Mouse (Mus musculus) neutrophil, adult 5-6 weeks (primary cell): Measurements from ENCODE around the gene Mpst. TPM values are rescaled to one million over a fixed set of nuclear protein-coding genes. Genes with fewer than 3 reads are reported as not detected.

Experiments
- ATAC-seq: fragments of 151-379, 151-347 bp; 2 replicates; pipeline ENCODE4 v1.8.0; 2017; ENCODE audit warnings: mild to moderate bottlenecking, moderate TSS enrichment; ENCODE audit not compliant: insufficient number of reproducible peaks, poor library complexity, low FRiP score, severe bottlenecking; ENCODE audit errors: extremely low read depth
- total RNA-seq: library from RNA; stranded (forward); fragments of 200-1000 nt; gene quantifications from 2 replicates; pipeline ENCODE4 v1.2.3, GENCODE M21; 2017

Mpst gene
- 9.4 and 11.8 TPM in 2 replicates for total RNA-seq

DNA sequence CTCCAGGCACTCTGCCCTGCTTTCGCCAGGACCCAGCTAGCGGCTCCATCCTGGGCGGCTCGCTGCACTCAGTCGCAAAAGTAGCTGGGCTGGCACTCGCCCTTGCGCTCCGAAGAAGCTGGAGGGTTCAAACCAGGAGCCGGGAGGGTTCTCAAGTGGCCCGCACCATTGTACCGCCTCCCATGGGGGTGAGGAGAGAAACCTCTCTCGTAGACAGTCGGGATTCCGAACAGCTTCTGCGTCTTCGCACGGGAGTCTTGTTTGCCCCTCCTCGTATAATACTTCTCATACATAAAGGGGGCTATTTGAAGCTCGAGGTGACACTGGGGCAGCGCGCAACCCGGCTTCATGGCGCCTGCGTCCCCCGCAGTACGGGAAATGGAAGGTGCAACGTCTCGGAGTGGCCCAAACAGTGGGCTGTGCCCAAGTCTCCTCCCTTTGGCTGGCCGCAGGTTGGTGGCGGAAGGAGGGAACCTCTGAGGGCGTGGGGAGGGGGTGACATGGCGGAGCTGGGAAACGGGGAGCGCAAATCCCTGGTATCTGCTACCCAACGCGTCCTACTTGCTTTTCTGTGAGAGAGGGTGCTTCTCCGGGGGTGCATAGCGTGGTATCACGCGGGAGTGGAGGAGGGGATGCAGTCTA is at the start of gene Mpst:
Mpst (plus strand) TSS at position 124 of the 642 bp plus-strand sequence.
- peak; percentile 86 for ATAC-seq

DNA sequence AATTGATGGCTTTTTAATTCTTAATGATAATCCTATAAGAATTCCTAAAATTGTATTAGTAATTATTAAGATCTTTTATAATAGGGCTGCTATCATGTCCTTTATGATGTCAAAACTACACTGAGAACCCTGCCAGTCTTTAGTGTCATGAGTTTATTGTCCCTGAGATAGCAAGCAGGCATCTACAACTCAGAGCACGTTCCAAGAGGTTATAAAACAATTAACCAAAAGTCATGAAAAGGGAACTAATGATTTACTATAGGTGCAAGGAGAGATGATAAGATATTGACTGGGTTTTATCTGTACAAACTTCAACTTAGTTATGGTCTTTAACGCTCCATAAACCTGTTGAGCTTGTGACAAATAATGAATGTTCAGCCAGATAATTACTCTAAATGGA is 40.3 kb upstream of the Mpst start:
- no peak for ATAC-seq

DNA sequence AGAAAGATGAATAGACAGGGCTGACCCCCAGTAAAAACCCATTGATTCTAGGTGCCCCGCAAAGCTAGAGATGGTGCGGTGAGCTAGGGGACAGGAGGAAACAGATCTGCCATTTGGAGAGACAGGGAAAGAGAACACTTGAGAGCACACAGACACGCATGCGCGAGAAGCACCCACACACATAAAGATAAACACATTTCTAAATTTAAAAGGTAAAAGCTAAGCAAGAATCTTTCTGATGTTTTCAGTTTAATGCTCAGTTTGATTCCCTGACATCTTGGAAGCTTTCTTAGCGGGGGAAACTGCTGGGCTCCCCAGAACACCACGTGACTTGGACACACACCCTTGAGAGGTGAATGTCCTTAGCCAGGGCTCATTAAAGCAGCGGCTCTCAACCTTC is 39.3 kb upstream of the Mpst start:
- no peak for ATAC-seq

DNA sequence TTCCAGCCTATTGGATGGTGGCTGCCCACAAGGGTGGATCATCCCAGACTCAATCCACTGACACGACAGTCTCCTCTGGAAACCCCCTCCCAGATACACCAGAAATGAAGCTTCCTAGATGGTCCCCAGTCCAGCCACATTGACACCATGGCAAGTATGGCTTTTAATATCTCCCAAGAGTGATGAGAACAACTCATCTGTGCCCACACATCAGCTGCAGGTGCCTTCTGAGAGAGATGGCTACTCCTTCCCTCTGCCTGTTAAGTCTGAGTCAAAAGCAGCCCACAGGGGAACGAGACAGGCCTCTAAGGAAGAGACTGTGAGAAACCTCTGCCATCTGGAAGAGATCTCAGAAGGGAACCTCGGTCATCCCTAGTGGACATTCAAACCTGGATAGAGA is 38.4 kb upstream of the Mpst start:
- ATAC-seq, result no peak

DNA sequence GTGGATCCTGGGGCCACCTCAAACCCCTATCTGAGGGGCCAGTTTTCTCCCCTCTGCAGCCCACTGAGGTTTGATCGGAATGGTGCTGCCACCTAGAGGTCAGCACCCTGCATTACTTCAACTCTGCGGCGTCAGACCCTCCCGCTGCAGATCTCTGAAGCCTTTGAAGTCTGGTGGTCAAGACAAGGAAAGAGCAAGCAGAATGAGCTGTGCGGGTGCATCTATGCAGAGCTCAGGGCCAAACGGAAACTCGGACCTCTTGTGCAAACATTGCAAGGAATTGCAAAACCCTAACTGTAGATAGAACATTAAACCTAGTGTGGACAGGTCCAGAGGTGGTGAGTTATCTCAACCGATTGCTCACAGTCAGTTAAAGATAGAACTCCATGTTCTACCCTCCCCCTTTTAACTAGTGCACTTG is 37.3 kb upstream of the Mpst start:
- peak; percentile 69 for ATAC-seq

DNA sequence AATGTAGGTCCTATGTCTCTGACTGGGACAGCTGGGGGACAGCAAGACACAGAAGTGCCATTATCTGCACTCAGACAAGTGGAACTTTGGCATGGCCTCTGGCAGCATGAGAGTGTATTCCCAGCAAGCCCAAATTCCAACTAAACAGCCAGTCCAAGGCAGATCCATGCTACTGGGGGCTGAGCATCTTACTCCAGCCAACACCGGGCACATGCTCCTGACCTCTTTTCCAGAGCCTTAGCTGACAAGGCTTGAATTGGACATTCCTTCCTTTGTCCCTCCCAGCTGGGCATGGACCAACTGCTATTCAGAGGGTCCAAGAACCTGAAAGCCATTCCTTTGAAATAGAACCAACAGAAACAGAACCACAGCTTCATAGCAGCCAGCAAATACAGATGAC is 36.6 kb upstream of the Mpst start:
- no peak for ATAC-seq

DNA sequence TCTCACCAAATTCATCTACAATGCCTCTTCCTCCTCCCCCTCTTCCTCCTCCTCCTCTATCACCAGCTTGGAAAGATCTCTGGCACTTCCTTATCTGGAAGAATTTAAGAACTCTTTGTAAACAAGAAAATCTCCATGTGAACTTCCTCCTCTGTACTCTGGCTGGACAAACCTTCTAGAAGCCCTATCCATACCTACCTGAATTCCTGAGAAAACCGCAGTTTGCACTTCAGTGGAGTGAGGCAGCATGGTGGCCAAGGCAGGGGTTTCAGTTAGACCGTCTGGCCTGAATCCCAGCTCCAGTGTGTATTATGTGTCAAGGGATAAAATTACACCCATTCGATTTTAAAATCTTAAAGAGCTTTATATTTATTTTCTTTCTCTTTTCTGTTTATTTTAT is 33.4 kb upstream of the Mpst start:
- no peak for ATAC-seq

DNA sequence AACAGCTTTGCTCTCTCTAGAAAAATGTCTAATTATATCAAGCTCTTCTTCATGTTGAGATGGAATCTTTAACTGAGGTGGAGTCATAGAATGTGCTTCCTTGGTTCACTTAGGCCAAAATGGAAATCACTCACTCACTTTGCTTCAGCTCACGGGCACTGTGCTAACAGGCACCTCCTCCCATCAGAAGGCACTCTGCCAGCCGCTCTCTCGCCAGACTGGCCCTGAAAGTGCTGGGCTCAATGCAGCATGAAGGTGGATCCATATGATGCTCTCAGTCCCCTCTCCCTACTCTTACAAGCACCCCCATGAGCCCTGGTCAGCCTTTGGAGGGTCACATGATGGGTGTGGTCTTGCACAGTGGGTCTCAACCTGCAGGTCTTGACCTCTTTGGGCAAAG is 32.0 kb upstream of the Mpst start:
- ATAC-seq, result no peak

DNA sequence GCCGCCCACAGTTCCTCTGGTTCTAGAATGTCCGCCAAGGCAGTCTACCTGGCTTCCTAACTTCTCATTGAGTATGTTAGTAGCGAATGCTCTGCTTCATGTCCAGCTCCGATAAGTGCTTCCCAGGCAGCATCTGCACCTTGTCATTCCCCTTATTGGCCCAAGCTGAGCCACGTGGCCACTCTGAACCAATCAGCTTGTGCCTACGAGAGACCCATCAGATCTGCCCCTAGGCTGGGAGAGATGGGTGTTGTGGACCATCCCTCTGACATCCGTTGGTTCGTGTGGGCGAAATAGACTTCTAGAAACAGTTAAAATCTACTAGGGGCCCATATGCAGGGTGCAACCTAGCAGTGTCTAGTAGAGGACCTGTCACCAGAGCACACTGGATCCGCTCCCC is 28.4 kb upstream of the Mpst start:
- ATAC-seq, result no peak

DNA sequence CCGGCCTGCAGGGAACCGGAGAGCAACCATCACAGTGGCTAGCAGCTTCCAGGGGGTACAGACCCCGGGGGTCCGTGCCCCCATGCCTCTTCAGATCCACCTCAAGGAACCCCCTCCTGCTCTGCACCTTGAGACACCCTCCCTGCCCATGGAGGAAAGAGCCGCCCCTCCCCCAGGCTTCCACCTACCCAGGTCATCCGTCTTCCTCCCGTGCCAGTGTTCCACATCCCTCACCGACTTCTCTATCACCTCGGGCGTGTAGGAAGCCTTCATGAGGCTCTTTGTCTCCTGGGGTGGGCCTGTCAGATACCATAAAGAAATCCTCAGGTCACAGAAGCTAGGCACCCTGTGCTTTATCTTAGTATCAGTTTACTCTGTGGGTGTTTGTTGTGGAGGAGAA is 27.7 kb upstream of the Mpst start:
- ATAC-seq, result no peak

DNA sequence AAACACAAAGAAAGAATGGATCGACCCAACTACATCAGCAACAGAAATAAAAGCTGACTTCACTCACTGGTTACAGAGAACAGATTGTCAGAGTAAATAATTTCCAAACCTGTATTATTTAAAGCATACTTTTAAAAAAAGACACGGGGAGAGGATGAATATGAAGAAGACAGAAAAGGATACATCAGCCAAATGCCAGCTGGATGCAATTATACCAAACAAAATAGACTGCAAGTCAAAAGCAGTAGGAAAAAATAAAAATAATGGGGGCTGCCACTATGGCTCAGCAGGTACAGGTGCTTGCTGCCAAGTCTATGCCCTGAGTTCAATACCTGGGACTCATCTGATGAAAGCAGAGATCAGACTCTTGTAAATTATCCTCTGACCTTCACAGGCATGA is 26.0 kb upstream of the Mpst start:
- ATAC-seq, result no peak

DNA sequence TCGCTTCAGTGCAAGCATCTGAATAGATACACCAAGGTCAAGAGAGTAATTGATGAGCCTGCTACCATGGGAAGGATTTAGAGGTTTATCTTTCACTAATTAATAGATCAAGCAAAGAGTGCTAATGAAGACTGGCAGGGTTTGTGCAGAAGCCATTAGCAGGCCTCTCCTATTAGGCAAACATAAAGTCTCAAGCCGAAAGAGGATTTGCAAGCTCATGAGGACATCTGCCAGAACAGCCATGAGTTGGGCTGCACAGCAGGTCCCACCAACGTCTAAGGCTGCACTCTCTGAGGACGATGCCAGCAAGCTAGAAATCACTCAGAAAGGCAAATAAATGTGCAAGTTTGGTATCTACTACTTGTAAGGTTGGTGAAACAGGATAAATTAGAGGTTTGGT is 25.5 kb upstream of the Mpst start:
- no peak for ATAC-seq

DNA sequence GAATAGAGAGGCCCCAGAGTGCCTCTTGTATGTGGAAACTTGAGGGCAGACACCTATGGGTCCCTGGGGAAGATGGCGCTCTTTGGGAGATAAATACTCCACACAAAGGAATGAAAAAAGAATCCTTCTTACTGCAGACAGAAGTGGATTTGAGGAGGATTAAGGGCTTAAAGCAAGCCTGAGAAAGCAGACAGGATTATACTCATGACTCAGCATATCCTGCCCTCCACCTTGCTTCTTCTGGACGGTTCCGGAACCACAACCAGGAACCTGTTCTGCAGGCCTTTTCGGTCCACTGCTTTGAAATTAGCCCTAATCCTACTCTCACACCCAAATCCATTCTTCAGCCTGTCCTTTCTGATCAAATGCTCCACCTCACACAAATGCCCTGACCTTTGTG is 24.1 kb upstream of the Mpst start:
- ATAC-seq, result no peak

DNA sequence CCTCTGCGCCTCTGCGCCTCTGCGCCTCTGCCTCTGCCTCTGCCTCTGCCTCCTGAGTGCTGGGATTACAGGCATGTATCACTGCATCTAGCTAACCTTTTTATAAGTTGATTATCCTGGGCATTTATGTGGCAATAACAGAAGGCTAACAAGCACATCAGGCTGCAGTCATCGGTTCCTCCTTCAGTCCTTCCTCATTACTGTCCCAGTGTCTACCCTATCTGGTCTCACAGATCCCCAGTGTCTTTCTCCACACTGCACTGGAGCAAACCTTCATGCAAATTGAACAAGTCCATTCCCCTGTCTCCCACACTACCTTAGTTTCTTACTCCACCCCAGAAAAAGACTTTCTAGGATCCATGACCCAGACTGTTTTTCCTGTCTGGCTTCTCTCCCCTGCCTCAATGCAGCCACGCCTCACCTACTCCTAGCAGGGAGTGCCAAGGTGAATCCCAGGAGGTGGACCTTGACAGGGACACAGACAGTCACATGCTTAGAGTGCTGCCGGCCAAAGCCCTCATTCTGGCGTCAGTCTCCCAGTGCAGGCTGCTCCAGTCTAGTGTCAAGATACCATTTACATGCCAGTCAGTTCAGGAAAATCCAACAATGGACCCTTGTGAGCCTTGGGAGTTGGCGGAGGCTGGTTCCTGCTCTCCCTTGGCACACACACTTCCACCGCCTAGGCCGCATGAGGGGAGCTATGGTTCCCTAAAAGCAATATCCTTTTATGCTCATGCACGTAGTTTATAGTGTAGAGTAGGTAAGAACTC is 22.6 kb upstream of the Mpst start:
- ATAC-seq, result no peak; the same call in 1 of the 2 replicates

DNA sequence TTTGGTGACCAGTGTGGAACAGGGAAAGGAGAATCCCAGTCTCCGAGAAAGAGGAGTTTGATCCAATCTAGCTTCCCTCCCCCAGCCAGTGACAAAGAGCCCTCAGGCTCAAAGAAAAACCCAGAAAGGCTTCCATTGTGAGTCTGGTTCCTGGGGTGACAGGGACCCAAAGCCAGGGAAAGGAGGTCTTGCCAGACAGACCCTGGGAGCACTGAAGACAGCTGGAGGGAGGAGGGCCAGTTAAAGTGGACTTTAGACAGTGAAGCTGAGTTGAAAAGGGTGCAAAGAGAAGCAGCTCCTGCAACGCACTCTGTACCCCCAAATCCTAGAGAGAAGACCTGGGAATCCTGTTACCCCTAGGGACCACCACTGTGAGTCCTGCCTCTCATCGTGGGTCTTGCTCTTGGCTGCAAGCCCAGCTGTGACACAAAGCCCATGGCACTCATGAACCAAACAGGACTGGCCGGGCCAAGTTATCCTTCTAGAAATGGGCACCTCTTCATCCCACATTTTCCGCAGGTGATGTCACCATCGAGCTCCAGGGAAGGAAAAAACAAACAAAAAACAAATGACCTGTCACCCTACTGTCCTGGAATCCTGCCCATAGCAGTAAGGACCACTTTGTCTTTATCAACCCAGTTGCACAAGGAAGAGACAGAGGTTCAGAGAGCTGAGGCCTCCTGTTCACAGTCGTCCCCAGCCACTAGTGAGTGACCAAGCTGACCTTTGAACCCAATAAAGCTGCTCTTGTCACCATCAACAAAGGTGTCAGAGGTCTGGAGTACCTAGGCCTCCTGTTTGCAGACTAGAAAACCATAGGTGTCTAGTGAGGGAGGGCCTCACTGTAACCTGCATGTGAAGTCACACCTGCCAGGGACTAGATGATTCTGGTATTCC is 21.7 kb upstream of the Mpst start:
- no peak for ATAC-seq

DNA sequence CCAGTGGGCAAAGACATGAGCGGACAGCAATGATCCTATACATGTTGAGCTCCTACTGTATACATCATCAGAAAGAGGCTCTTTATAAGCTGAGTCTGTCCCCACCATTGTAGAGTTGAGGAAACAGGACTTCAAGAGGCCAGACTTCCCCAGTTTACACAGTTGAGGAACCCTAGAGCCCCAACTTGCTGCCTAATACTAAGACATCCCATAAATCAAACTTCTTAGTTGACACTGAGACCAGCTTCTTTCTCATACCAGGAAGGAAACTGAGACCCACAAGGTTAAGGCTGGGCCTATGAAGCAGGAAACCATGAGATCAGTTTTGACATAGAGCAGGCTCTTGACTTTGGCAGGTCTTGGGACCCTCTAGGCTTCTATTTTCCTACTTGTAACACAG is 20.7 kb upstream of the Mpst start:
- ATAC-seq, result no peak

DNA sequence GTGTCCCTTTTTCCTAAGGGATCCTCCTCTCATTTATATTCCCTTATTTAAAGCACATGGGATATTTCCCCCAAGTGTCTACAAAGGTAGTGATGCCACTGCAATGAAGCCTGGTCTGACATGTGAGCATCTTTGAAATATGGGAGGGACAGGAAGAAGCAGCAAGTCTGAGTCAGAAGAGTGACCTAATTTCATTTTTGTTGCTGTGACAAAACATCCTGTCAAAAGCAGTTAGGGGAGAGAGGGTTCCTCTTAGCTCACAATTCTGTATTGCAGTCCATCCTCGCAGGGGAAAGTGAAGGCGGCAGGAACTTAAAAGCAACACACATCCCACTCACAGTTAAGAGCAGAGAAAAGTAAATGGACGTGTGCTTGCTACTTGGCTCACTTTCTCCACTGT is 15.4 kb upstream of the Mpst start:
- ATAC-seq, result peak; percentile 39

DNA sequence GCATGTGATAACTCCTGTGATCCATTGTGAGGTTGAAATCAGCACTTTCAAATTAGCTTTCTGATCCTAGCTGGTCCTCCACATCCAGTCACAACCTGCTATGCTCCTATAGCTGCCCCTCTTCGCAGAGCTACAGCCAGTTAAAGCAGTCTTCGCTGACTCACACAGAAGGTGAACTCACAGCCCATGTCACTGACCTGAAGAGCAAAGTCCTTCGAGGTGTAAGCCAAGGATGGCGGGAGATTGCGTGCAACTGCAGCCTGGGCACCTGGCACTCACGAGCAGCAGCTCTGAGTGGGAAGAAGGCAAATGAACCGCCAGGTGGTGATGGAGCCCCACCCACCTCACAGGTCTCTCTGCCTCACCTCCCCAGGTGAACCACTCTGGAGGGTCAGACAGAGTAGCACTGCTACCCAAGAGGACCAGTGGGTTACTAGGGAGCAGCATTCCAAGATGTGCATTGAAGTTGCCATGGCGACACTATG is 10.7 kb upstream of the Mpst start, which contains the start of gene Tex33:
Tex33 (minus strand) TSS at position 435 of the 485 bp plus-strand sequence.
- no peak for ATAC-seq

DNA sequence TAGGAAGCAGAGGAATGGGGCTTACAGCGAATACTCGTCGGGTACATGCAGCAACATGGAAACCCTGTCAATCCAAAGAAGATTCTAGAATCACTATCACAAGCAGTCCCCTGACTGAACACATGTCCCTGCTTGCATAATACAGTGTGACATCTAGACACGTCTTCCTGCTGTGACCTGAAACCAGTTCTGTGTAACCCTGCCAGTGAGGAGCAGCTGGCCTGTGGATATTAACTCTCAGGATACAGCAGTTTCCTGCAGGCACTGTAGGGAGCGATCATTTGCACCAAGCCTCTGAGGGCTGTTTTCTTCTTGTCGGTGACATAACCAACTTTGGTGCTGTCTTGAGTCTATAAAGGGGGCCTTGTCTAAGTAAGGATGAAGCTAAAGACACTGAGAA is 4.9 kb upstream of the Mpst start:
- ATAC-seq, result no peak

DNA sequence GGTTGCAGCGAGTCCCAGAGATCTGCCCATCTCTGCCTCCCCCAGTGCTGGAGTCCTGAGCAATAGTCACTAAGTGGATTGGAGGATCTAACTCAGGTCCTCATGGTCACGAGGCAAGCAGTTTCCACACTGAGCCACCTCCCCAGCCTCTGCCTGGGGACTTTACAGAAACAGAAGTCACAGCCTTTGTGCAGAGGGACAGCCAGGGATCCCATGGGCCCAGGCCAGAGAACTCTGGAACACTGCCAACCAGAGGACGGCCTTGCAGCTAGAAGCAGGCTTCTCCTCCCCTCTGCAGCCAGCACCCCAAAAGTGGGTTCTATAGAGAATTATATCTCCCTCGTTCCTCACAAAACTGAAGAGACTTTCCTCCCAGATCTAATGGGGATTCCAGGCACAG is 4.3 kb upstream of the Mpst start:
- ATAC-seq, result no peak
